Mouse (Mus musculus) midbrain, postnatal 0 days (tissue): ENCODE data around the gene Cyp4f39. TPM values are rescaled to one million over a fixed set of nuclear protein-coding genes. Genes with fewer than 3 reads are reported as not detected.

ENCODE experiments used
- ATAC-seq: fragments of 200-750 bp; cut with Nextera tagmentation; 2 replicates; pipeline ENCODE4 v1.8.0; 2017; ENCODE audit warnings: moderate number of reproducible peaks, mild to moderate bottlenecking, moderate TSS enrichment, moderate library complexity; ENCODE audit not compliant: low FRiP score
- DNase-seq: peaks from one replicate; pipeline ENCODE4 v3.0.0-alpha.2; 2015; ENCODE audit warnings: low spot score
- H3K27ac ChIP-seq: fragments of 300-500 bp; sonication (generic); 2 replicates; pipeline ENCODE4 v1.5.1; 2014; ENCODE audit warnings: low read depth, mild to moderate bottlenecking, low read length, mixed read lengths
- H3K27me3 ChIP-seq: fragments of 300-500 bp; sonication (generic); 2 replicates; pipeline ENCODE4 v1.6.1; 2014; ENCODE audit warnings: low read length, control low read depth, mixed read lengths; ENCODE audit not compliant: insufficient read depth
- H3K36me3 ChIP-seq: fragments of 300-500 bp; sonication (generic); 2 replicates; pipeline ENCODE4 v1.6.1; 2014; ENCODE audit warnings: low read length, control low read depth, mixed read lengths; ENCODE audit not compliant: insufficient read depth
- H3K4me1 ChIP-seq: fragments of 300-500 bp; sonication (generic); 2 replicates; pipeline ENCODE4 v1.6.1; 2014; ENCODE audit warnings: mild to moderate bottlenecking, control low read depth, antibody characterized with exemption, low read length, mixed read lengths; ENCODE audit not compliant: insufficient read depth
- H3K4me2 ChIP-seq: fragments of 300-500 bp; sonication (generic); 2 replicates; pipeline ENCODE4 v1.6.1; 2014; ENCODE audit warnings: low read depth, mild to moderate bottlenecking, low read length, mixed read lengths; ENCODE audit not compliant: poor library complexity, severe bottlenecking
- H3K4me3 ChIP-seq: fragments of 300-500 bp; sonication (generic); 2 replicates; pipeline ENCODE4 v1.5.1; 2014; ENCODE audit warnings: low read depth, mild to moderate bottlenecking, low read length, moderate library complexity
- H3K9ac ChIP-seq: fragments of 300-500 bp; sonication (generic); replicated peaks from 2 replicates; pipeline ENCODE4 v1.6.1; 2014; ENCODE audit warnings: mild to moderate bottlenecking, low read length, moderate library complexity, mixed read lengths; ENCODE audit not compliant: poor library complexity, severe bottlenecking
- H3K9me3 ChIP-seq: fragments of 300-500 bp; sonication (generic); 2 replicates; pipeline ENCODE4 v1.6.1; 2016; ENCODE audit warnings: low read length, control low read depth
- CTCF ChIP-seq: IDR thresholded peaks from 2 replicates; pipeline ENCODE4 v1.5.1; 2016; ENCODE audit warnings: antibody characterized with exemption, mild to moderate bottlenecking
- WGBS: fragments of 180-500 bp; shearing (Covaris S2); extraction: QIAGEN DNeasy Blood & Tissue Kit; methylation state at CpG from one replicate; pipeline ENCODE4 v1.1.7; 2014; 5-methylcytosine and 5-hydroxymethylcytosine counted together
- polyA plus RNA-seq: library from polyadenylated mRNA; unstranded; fragments of >200 nt; fragmentation: Nextera tagmentation; extraction: Ambion mirVana; gene quantifications from 2 replicates; pipeline ENCODE4 v1.2.1, GENCODE M21; 2015
- total RNA-seq: library from RNA; depleted of rRNA; stranded (reverse); fragments of >200 nt; gene quantifications from 2 replicates; pipeline ENCODE4 v1.2.3, GENCODE M21; 2014

The Cyp4f39 gene
- total and polyA plus RNA-seq, 2 experiments from 2014 or later, result 1.3 TPM

GRCm38 (mm10) chr17:32474954-32475560 is 22.5 kb downstream of the Cyp4f39 start:
- H3K4me3 ChIP-seq, result no peak overlapping the region
- no peak for ATAC-seq
- no peak overlapping the region for H3K9ac ChIP-seq
- no peaks in the 10 kb centered on the region for H3K4me1 ChIP-seq
- no peak overlapping the region for H3K27ac ChIP-seq
- H3K36me3 ChIP-seq, result no peaks in the 10 kb centered on the region
- H3K4me2 ChIP-seq, result no peak overlapping the region
- no peak for TF ChIP-seq CTCF
- WGBS, result 90% methylated on average over 5 of the region's 5 CpGs
- no peaks in the 10 kb centered on the region for H3K9me3 ChIP-seq
- DNase-seq, result no peak
- H3K27me3 ChIP-seq, result no peaks in the 10 kb centered on the region

GRCm38 (mm10) chr17:32477204-32477603 is 24.7 kb downstream of the Cyp4f39 start:
- no peaks in the 10 kb centered on the region for H3K27me3 ChIP-seq
- H3K4me1 ChIP-seq, result no peaks in the 10 kb centered on the region
- H3K9me3 ChIP-seq, result no peaks in the 10 kb centered on the region
- no peaks in the 10 kb centered on the region for H3K36me3 ChIP-seq
- no peak for ATAC-seq
- H3K4me2 ChIP-seq, result no peak overlapping the region
- H3K9ac ChIP-seq, result no peak overlapping the region
- no peak for TF ChIP-seq CTCF
- WGBS, result 91% methylated on average over 1 of the region's 1 CpGs
- DNase-seq, result no peak
- H3K4me3 ChIP-seq, result no peak overlapping the region
- no peak overlapping the region for H3K27ac ChIP-seq

- TF ChIP-seq CTCF, result no peak
- ATAC-seq, result no peak
- H3K36me3 ChIP-seq, result no peaks in the 10 kb centered on the region
- no peaks in the 10 kb centered on the region for H3K9me3 ChIP-seq
- H3K4me3 ChIP-seq, result no peak overlapping the region
- H3K27me3 ChIP-seq, result no peaks in the 10 kb centered on the region
- DNase-seq, result no peak
- no peak overlapping the region for H3K9ac ChIP-seq
- H3K4me2 ChIP-seq, result no peak overlapping the region
- H3K4me1 ChIP-seq, result no peaks in the 10 kb centered on the region
- WGBS, result 56% methylated on average over 2 of the region's 2 CpGs
- H3K27ac ChIP-seq, result no peak overlapping the region
Measured at GRCm38 (mm10) chr17:32478727-32479126, 26.2 kb downstream of the Cyp4f39 start.

GRCm38 (mm10) chr17:32479554-32480506 is 27.3 kb downstream of the Cyp4f39 start:
- H3K27me3 ChIP-seq, result no peaks in the 10 kb centered on the region
- no peak overlapping the region for H3K4me2 ChIP-seq
- no peak overlapping the region for H3K4me3 ChIP-seq
- DNase-seq, result peak; percentile 67
- TF ChIP-seq CTCF, result peak; percentile 64
- no peaks in the 10 kb centered on the region for H3K9me3 ChIP-seq
- no peak overlapping the region for H3K27ac ChIP-seq
- no peak overlapping the region for H3K9ac ChIP-seq
- no peaks in the 10 kb centered on the region for H3K4me1 ChIP-seq
- H3K36me3 ChIP-seq, result no peaks in the 10 kb centered on the region
- 0 out of 2 replicates have a peak, but pooled peaks have one; percentile 38 for ATAC-seq
- 9% methylated on average over 7 of the region's 8 CpGs for WGBS

- no peak for TF ChIP-seq CTCF
- no peaks in the 10 kb centered on the region for H3K4me1 ChIP-seq
Measured at GRCm38 (mm10) chr17:32481766-32482165, 29.2 kb downstream of the Cyp4f39 start.

GRCm38 (mm10) chr17:32483200-32483599 is 30.7 kb downstream of the Cyp4f39 start:
- Histone ChIP-seq H3K4me3 (peak overlapping the region; percentile 23), H3K27me3 (no peaks in the 10 kb centered on the region), H3K36me3 (no peaks in the 10 kb centered on the region), H3K27ac (no peak overlapping the region), H3K9ac (0 out of 2 replicates have a peak overlapping the region, but pooled peaks have one; percentile 13), H3K9me3 (no peaks in the 10 kb centered on the region), H3K4me2 (peak overlapping the region; percentile 41), H3K4me1 (no peaks in the 10 kb centered on the region)
- DNase-seq (peak; percentile 83), ATAC-seq (peak; percentile 83)
- TF ChIP-seq CTCF, result peak; percentile 87
- WGBS, result 17% methylated on average over 18 of the region's 18 CpGs

More at GRCm38 (mm10) chr17:32481766-32482165, 29.2 kb downstream of the Cyp4f39 start:
- Histone ChIP-seq H3K9ac (no peak overlapping the region), H3K27me3 (no peaks in the 10 kb centered on the region), H3K27ac (no peak overlapping the region), H3K36me3 (no peaks in the 10 kb centered on the region), H3K9me3 (no peaks in the 10 kb centered on the region), H3K4me3 (no peak overlapping the region), H3K4me2 (no peak overlapping the region)
- no peak for DNase-seq
- WGBS, result 88% methylated on average over 14 of the region's 14 CpGs
- no peak for ATAC-seq
